Mouse (Mus musculus) thymus, adult 2 months (tissue): ENCODE measurements at regions not wholly inside any gene's neighbourhood (a gene's known extent, or its start where the extent isn't known, plus 50 kb on each side); places are given as distances from the start of the nearest gene placed in this dataset.

Experiments
- DNase-seq: peaks from one replicate; pipeline ENCODE4 v3.0.0; 2021
- H3K27ac ChIP-seq: fragments of 200-500 bp; 2 replicates; pipeline ENCODE4 v1.5.1; 2012; ENCODE audit warnings: low read length, control low read depth; ENCODE audit not compliant: control insufficient read depth, insufficient read depth
- H3K27me3 ChIP-seq: fragments of 200-500 bp; 2 replicates; pipeline ENCODE4 v1.6.1; 2012; ENCODE audit warnings: mild to moderate bottlenecking, low read length, moderate library complexity, mixed read lengths; ENCODE audit not compliant: control insufficient read depth, insufficient read depth
- H3K36me3 ChIP-seq: fragments of 200-500 bp; 2 replicates; pipeline ENCODE4 v1.6.1; 2012; ENCODE audit warnings: mild to moderate bottlenecking, low read length, moderate library complexity; ENCODE audit not compliant: control insufficient read depth, insufficient read depth
- H3K4me1 ChIP-seq: fragments of 200-500 bp; replicated peaks from 2 replicates; pipeline ENCODE4 v1.6.1; 2012; ENCODE audit warnings: low read length; ENCODE audit not compliant: control insufficient read depth, insufficient read depth
- H3K4me3 ChIP-seq: fragments of 200-500 bp; 2 replicates; pipeline ENCODE4 v1.5.1; 2012; ENCODE audit warnings: mild to moderate bottlenecking, low read length, control low read depth, moderate library complexity; ENCODE audit not compliant: control insufficient read depth, insufficient read depth
- CTCF ChIP-seq: fragments of 200-500 bp; IDR thresholded peaks from 2 replicates; pipeline ENCODE4 v1.5.1; 2012; ENCODE audit warnings: mild to moderate bottlenecking, control low read depth, low read length, moderate library complexity, borderline replicate concordance; ENCODE audit not compliant: control insufficient read depth, poor library complexity, insufficient read depth; ENCODE audit errors: extremely low read depth
- POLR2A ChIP-seq: fragments of 200-500 bp; IDR thresholded peaks from 2 replicates; pipeline ENCODE4 v1.6.1; 2012; ENCODE audit warnings: mild to moderate bottlenecking, low read length, control low read depth, moderate library complexity; ENCODE audit not compliant: control insufficient read depth, poor library complexity, insufficient read depth; ENCODE audit errors: extremely low read depth
- WGBS: fragments of 180-500 bp; shearing (Covaris S2); methylation state at CpG from one replicate; pipeline ENCODE4 v1.1.7; 2018; 5-methylcytosine and 5-hydroxymethylcytosine counted together

- Histone ChIP-seq H3K27me3 (no peaks in the 10 kb centered on the region), H3K4me3 (no peak overlapping the region), H3K36me3 (no peaks in the 10 kb centered on the region), H3K27ac (no peak overlapping the region), H3K4me1 (no peaks in the 10 kb centered on the region)
- no peak for DNase-seq
- TF ChIP-seq CTCF: no peak
- TF ChIP-seq POLR2A: no peak
- WGBS: 86% methylated on average over 7 of the region's 7 CpGs
Observed at GRCm38 (mm10) chr7:129922291-129922690, 330.6 kb downstream of the Wdr11 start.

- no peaks in the 10 kb centered on the region for H3K4me1 ChIP-seq
- WGBS: 77% methylated on average over 6 of the region's 6 CpGs
- no peak overlapping the region for H3K4me3 ChIP-seq
- no peak overlapping the region for H3K27ac ChIP-seq
- TF ChIP-seq CTCF: no peak
- no peak for TF ChIP-seq POLR2A
- no peak for DNase-seq
- no peaks in the 10 kb centered on the region for H3K27me3 ChIP-seq
- H3K36me3 ChIP-seq: no peaks in the 10 kb centered on the region
Observed at GRCm38 (mm10) chr7:129936731-129937130, 345.1 kb downstream of the Wdr11 start.

- Histone ChIP-seq H3K4me3 (no peak overlapping the region), H3K4me1 (no peaks in the 10 kb centered on the region), H3K27me3 (no peaks in the 10 kb centered on the region), H3K36me3 (no peaks in the 10 kb centered on the region), H3K27ac (no peak overlapping the region)
- no peak for DNase-seq
- WGBS: 94% methylated on average over 6 of the region's 6 CpGs
- TF ChIP-seq CTCF: no peak
- no peak for TF ChIP-seq POLR2A
Observed at GRCm38 (mm10) chr7:129937715-129938114, 346.1 kb downstream of the Wdr11 start.

- DNase-seq: no peak
- Histone ChIP-seq H3K27me3 (no peaks in the 10 kb centered on the region), H3K27ac (no peak overlapping the region), H3K4me1 (no peaks in the 10 kb centered on the region), H3K36me3 (no peaks in the 10 kb centered on the region), H3K4me3 (no peak overlapping the region)
- TF ChIP-seq POLR2A: no peak
- TF ChIP-seq CTCF: no peak
- 91% methylated on average over 10 of the region's 10 CpGs for WGBS
Observed at GRCm38 (mm10) chr7:129938141-129938540, 346.5 kb downstream of the Wdr11 start.

GRCm38 (mm10) chr7:129939266-129939665 lies 347.6 kb downstream of the Wdr11 start:
- TF ChIP-seq CTCF (no peak), POLR2A (no peak)
- Histone ChIP-seq H3K4me3 (no peak overlapping the region), H3K36me3 (no peaks in the 10 kb centered on the region), H3K4me1 (no peaks in the 10 kb centered on the region), H3K27me3 (no peaks in the 10 kb centered on the region), H3K27ac (no peak overlapping the region)
- DNase-seq: no peak
- WGBS: 95% methylated on average over 5 of the region's 5 CpGs

GRCm38 (mm10) chr7:129941311-129942029 lies 349.8 kb downstream of the Wdr11 start:
- WGBS: 83% methylated on average over 9 of the region's 9 CpGs
- Histone ChIP-seq H3K4me1 (no peaks in the 10 kb centered on the region), H3K27ac (no peak overlapping the region), H3K27me3 (no peaks in the 10 kb centered on the region), H3K36me3 (no peaks in the 10 kb centered on the region), H3K4me3 (no peak overlapping the region)
- DNase-seq: no peak
- TF ChIP-seq POLR2A: no peak

- Histone ChIP-seq H3K36me3 (no peaks in the 10 kb centered on the region), H3K27me3 (no peaks in the 10 kb centered on the region), H3K4me3 (no peak overlapping the region), H3K4me1 (no peaks in the 10 kb centered on the region), H3K27ac (no peak overlapping the region)
- no peak for TF ChIP-seq POLR2A
- TF ChIP-seq CTCF: no peak
- no peak for DNase-seq
- WGBS: 76% methylated on average over 8 of the region's 8 CpGs
Observed at GRCm38 (mm10) chr7:129948613-129949110, 357.0 kb downstream of the Wdr11 start.
